Mouse (Mus musculus): ENCODE measurements around the gene Gpr152.

The Gpr152 gene

GRCm38 (mm10) chr19:4171393-4172290 lies 32.1 kb downstream of the Gpr152 start:
- DNase-seq (ENCODE audit: low read depth): no peak

- DNase-seq (ENCODE audit: low read depth): no peak
These were observed 33.3 kb downstream of the Gpr152 start for GRCm38 (mm10) chr19:4172925-4173324.

GRCm38 (mm10) chr19:4175368-4175947 lies 35.9 kb downstream of the Gpr152 start, which contains the start of gene Carns1:
Gene Carns1 (minus strand): TSS chr19:4175479.
- DNase-seq (ENCODE audit: low read depth): no peak

GRCm38 (mm10) chr19:4180411-4180810 lies 40.8 kb downstream of the Gpr152 start:
- no peak for DNase-seq (ENCODE audit: low read depth)

- peak; percentile 87 for DNase-seq (ENCODE audit: low read depth)
These were observed 42.3 kb downstream of the Gpr152 start for GRCm38 (mm10) chr19:4181892-4182291.

GRCm38 (mm10) chr19:4183689-4184088 lies 44.1 kb downstream of the Gpr152 start:
- no peak for DNase-seq (ENCODE audit: low read depth)

- DNase-seq (ENCODE audit: low read depth): peak; percentile 92
These were observed 45.7 kb downstream of the Gpr152 start for GRCm38 (mm10) chr19:4184976-4185975.

- DNase-seq (ENCODE audit: low read depth): no peak
These were observed 47.7 kb downstream of the Gpr152 start for GRCm38 (mm10) chr19:4187303-4187702.

GRCm38 (mm10) chr19:4189051-4189620 lies 49.5 kb downstream of the Gpr152 start:
- DNase-seq (ENCODE audit: low read depth): peak; percentile 68

- DNase-seq (ENCODE audit: low read depth): peak; percentile 89
These were observed 51.3 kb downstream of the Gpr152 start, which contains the start of gene Tbc1d10c for GRCm38 (mm10) chr19:4190831-4191334. Gene Tbc1d10c (minus strand): TSS chr19:4191284.

- peak; percentile 98 for DNase-seq (ENCODE audit: low read depth)
These were observed 52.1 kb downstream of the Gpr152 start, which contains the start of gene Ppp1ca for GRCm38 (mm10) chr19:4191528-4192250. Gene Ppp1ca (plus strand): TSS chr19:4192065.

- DNase-seq (ENCODE audit: low read depth): no peak
These were observed 52.8 kb downstream of the Gpr152 start for GRCm38 (mm10) chr19:4192251-4192985.

GRCm38 (mm10) chr19:4193129-4193528 lies 53.5 kb downstream of the Gpr152 start:
- no peak for DNase-seq (ENCODE audit: low read depth)

- DNase-seq (ENCODE audit: low read depth): peak; percentile 45
These were observed 54.6 kb downstream of the Gpr152 start for GRCm38 (mm10) chr19:4194021-4194724.

GRCm38 (mm10) chr19:4194776-4195650 lies 55.4 kb downstream of the Gpr152 start:
- no peak for DNase-seq (ENCODE audit: low read depth)

Data from induced T-regulatory cell, adult 2 months (primary cell).